Mouse (Mus musculus) fibroblast of lung, adult 2 months (primary cell): ENCODE results near the gene Ankrd45.
"Not testable (repeated sequence)": the region's sequence is repeated elsewhere in the genome, so short reads cannot be mapped to it uniquely, and the experiment has no call there.

Experiments used
- DNase-seq: peaks from one replicate; pipeline ENCODE4 v3.0.0-alpha.2; 2011; ENCODE audit warnings: low read depth

The Ankrd45 gene

DNA sequence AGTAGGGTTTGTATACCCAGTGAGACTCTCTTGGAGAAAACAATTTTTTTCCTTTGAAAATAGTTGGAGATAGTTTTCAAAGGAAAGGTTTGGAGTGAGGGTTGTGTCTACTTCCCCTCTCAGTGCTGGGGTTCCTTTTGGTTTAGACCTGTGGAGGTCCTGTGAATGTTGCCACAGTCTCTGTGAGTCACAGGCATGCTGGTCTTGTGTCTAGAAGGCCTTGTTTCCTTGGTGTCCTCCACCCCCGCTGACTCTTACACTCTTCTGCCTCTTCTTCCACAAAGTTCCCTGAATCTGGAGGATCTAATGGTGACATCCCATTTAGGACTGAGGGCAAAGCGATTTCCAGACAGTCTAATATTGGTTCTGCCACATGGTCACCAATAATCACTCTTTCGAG lies 42.9 kb downstream of the Ankrd45 start:
- DNase-seq, result no peak

DNA sequence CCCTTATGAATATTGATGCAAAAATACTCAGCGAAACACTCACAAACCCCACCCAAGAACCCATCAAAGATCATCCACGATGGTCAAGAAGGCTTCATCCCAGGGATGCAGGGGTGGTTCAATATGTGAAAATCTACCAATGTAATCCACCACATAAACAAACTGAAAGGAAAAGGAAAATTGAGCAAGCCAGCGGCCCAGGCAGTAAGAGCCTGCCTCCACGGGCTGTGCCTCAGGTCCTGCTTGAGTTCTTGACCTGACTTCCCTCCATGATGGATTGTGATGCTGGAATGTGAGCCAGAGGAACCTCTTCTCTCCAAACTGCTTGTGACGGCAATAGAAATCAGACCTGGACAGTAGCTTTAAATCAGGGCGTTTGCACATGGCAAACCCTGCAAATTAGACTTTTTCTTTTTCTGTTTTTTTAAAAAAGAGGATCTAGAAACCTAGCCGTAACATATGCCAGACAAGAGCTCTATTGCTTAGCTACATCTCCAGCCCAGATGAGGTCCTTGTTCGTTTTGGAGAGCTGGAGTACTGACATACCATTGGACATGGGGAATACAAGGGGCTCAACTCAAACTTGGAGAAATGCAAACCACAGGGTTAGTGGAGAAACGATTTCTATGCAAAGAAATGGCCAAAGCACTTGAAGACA lies 47.9 kb downstream of the Ankrd45 start:
- DNase-seq, result no peak

DNA sequence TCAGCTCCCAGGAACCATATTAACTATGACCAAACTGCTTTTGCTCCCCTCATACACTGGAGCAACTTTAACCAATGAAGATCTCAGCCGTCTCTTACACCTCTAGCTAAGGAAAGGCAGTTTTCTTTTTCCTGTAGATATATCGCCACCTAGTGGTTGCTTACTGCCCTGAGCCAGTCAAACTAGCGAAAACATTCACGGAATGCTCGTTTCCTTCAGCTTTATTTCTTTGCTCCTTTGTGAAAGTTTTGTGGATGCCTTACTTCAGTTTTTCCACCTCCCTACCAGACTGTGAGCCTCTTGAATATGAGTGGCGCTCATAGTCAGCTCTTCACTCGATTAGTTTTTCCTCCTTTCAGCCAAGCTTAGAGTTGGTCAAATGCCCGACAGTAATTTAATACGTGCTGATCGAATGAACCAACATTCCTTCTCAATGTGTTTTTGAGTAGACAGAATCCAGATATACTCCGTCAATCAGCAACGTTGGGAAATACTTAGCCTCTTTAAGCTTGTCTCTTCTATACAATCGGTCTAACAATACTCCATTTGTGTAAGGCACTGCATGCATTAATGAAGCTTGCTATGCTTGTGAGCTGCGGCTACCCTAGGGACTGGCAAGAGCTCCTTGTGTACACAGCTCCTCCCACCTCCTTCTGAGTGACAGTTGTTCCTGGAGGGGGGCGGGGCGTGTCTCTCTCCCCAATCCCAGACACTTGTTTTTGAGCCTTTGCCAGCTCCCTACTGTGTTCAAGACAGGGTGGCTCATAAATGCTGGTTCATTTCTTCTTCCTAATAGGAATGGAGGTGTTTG lies 53.3 kb downstream of the Ankrd45 start:
- DNase-seq, result peak; percentile 77

DNA sequence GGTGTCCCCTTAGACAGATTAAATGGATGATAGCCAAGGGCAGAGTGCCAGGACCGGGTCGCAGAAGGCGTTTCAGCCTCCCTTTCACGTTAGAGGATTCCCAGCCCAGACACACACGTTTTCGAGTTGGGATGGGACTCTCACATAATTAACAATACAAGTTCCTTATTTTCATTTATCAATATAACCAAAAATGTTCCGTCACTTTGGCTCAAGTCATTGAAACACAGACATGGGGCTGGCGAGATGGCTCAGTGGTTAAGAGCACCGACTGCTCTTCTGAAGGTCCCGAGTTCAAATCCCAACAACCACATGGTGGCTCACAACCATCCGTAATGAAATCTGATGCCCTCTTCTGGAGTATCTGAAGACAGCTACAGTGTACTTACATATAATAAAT lies 53.9 kb downstream of the Ankrd45 start:
- DNase-seq, result not testable (repeated sequence)

DNA sequence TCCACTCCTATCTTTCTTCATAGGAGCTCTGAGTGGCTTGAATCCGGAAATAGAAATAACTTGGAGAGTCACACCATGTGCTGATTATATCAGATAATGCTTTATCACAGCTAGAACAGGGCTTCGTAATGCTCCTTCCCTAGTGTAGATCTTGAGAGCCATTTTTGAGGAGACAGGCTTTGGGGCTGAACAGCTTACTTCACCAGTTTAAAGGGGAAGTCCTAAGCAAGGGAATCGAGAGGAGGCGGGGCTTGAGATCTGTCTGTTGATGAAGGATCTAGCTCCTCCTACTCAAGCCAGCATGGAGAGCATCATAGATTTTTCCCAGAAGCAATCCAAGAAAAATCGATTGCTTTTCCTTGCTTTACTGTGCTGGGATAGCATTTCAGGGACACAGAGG lies 57.4 kb downstream of the Ankrd45 start:
- DNase-seq, result no peak

DNA sequence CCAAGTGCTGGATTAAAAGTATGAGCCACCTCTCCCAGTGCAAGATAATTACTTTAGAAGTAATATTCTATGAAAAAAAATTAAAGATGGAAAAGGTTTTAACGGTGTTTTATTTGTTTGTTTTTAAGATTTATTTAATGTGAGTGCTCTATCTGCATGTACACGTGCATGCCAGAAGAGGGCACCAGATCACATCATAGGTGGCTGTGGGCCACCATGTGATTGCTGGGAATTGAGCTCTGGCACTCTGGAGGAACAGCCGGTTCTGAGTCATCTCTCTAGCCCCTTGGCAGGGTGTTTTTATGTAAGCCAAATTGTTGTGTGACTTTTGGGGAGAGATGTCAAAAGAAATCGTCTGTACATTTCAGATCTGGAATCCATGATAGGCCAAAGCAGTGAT lies 72.0 kb downstream of the Ankrd45 start:
- DNase-seq, result peak; percentile 37

DNA sequence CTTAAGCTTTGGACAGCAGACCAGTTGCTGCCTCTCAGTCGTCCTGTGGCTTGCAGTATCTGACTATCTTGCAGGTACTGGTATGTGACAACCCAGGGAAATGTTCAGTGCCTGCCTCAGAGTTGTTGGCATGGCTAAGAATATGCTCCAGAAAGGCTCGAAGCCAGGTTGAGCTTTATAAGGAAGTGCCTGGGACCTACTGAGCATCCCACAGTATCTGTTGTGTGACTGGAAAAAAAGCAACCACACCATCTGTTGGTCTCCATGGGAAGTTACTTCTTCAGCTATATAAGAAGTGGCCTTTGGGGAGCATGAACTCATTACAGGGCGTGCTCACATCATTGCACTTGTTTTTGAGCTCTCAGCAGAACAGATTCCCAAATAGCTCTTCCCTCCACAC lies 77.3 kb downstream of the Ankrd45 start:
- DNase-seq, result no peak
